In the genomic region with DNA sequence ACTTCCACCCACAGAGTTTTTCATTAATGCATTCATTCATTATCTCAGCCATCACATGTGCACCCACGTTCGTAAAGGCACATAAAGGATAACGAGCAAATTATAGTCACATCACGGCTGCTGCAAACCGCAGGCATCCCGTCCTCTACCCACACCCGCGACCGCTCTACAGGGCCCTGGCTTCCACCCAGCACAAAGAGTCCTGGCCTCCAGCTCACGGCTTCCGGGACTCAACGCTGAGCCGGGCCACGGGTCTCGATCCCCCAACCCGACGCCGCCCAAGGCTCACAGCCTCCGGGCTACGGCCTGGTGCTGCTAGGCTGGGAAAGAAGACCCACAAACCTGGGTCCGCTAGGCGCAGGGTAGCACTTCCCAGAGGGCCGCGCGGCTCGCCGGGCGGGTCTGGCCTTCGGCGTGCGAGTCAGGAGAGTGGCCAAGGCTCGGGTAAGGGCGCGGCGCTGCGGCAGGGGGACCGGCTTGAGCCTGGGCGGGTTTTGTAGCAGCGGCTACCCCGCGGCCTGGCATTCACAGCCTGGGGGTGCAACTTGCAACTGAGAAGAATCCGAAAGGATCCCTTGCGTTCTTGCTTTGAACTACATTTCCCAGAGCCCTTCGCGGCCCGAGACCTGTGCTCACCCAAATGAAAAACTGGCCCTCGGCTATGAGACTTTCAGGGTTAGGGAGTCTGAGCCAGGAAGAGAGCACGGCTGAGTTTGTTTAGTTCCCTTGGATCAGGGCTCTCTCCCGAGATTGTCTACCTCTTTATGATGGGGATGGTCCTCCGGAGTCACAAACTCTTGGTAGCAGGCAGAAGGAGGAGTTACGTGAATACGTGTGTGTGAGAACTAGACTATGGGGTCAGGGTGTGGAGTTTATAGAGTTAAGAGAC, we compare ENCODE assay signal across 8 mouse cellular contexts. TPM values are rescaled to one million over a fixed set of nuclear protein-coding genes. Genes with fewer than 3 reads are reported as not detected.
A peak's percentile ranks its signal among the peaks of the same experiment; 100 is the strongest.
DNase-seq lines count a peak whose midpoint lies in the region; ATAC-seq and TF ChIP-seq lines count a peak whose summit lies in the region.

A gene (minus strand): TSS at position 577 of the 889 bp plus-strand sequence.

- peaks cover 3% of the 10 kb centered on the region; the same call in 1 of the 2 replicates for H3K9me3 ChIP-seq in erythroblast, embryonic 14.5 days (ENCODE audit: control insufficient read depth, low read length)
- H3K9me3 ChIP-seq in heart, embryonic 11.5 days (replicated peaks; ENCODE audit: control insufficient read depth, low read length): no peaks in the 10 kb centered on the region
- H3K9me3 ChIP-seq in kidney, embryonic 16.5 days (ENCODE audit: low read length): no peaks in the 10 kb centered on the region

- H3K4me3 ChIP-seq in C2C12 (ENCODE audit: insufficient read depth, poor library complexity, severe bottlenecking) (peak within 1 kb of the TSS; percentile 37), myocyte (peak within 1 kb of the TSS; percentile 43)
- peak within 1 kb of the TSS; percentile 75 for H3K4me3 ChIP-seq in erythroblast, embryonic 14.5 days (replicated peaks)
- peak within 1 kb of the TSS; percentile 66 for H3K4me3 ChIP-seq in heart, embryonic 11.5 days (ENCODE audit: low read depth, low read length)
- peak within 1 kb of the TSS; percentile 69 for H3K4me3 ChIP-seq in kidney, embryonic 16.5 days (ENCODE audit: low read length)
- peak within 1 kb of the TSS; percentile 84 for H3K4me3 ChIP-seq in liver, adult 2 months (ENCODE audit: insufficient read depth, low read depth, low read length)

- H3K4me1 ChIP-seq in erythroblast, embryonic 14.5 days (ENCODE audit: control insufficient read depth): peaks cover 16% of the 10 kb centered on the region
- H3K4me1 ChIP-seq in heart, embryonic 11.5 days (ENCODE audit: control insufficient read depth, insufficient read depth, low read length): 0 out of 2 replicates have a peak, but pooled peaks cover 2% of the 10 kb centered on the region
- H3K4me1 ChIP-seq in kidney, embryonic 16.5 days (ENCODE audit: insufficient read depth, low read length): peaks cover 8% of the 10 kb centered on the region; the same call in 1 of the 2 replicates
- H3K4me1 ChIP-seq in liver, adult 2 months (ENCODE audit: control insufficient read depth, insufficient read depth, low read length): no peaks in the 10 kb centered on the region

- no peaks in the 10 kb centered on the region for H3K27me3 ChIP-seq in C2C12 (ENCODE audit: control insufficient read depth, insufficient read depth, insufficient read length)
- H3K27me3 ChIP-seq in erythroblast, embryonic 14.5 days (ENCODE audit: control insufficient read depth): no peaks in the 10 kb centered on the region
- no peaks in the 10 kb centered on the region for H3K27me3 ChIP-seq in heart, embryonic 11.5 days (ENCODE audit: control insufficient read depth, insufficient read depth, low read length)
- H3K27me3 ChIP-seq in kidney, embryonic 16.5 days (ENCODE audit: insufficient read depth, low read length): no peaks in the 10 kb centered on the region
- H3K27me3 ChIP-seq in liver, adult 2 months (ENCODE audit: control insufficient read depth, insufficient read depth, low read length): no peaks in the 10 kb centered on the region
- H3K27me3 ChIP-seq in myocyte (ENCODE audit: control insufficient read depth, insufficient read depth, insufficient read length): no peaks in the 10 kb centered on the region
- no peaks in the 10 kb centered on the region for H3K27me3 ChIP-seq in splenic B cell, adult 2 months (ENCODE audit: control insufficient read depth, insufficient read depth, low read length, poor library complexity, severe bottlenecking)

- H3K79me3 ChIP-seq in C2C12 (ENCODE audit: low read depth): no peaks in the 10 kb centered on the region

- H3K79me2 ChIP-seq in C2C12 (ENCODE audit: control insufficient read depth, insufficient read depth) (no peaks in the 10 kb centered on the region), myocyte (ENCODE audit: control insufficient read depth, insufficient read depth) (no peaks in the 10 kb centered on the region)
- H3K79me2 ChIP-seq in liver, adult 2 months (ENCODE audit: control insufficient read depth, insufficient read depth, low read length): no peaks in the 10 kb centered on the region

- H3ac ChIP-seq in C2C12 (ENCODE audit: control insufficient read depth, insufficient read length, low read depth): peak within 1 kb of the TSS; percentile 57
- peak within 1 kb of the TSS; percentile 20 for H3ac ChIP-seq in myocyte (ENCODE audit: control insufficient read depth, insufficient read length)

- peak; percentile 84 for ATAC-seq in heart, embryonic 11.5 days (replicated peaks; ENCODE audit: insufficient number of reproducible peaks, low FRiP score, low TSS enrichment)
- ATAC-seq in kidney, embryonic 16.5 days (ENCODE audit: low FRiP score, low TSS enrichment): peak; percentile 94

- TF ChIP-seq CTCF in C2C12 (IDR thresholded peaks at IDR 0.05; ENCODE audit: control insufficient read depth, insufficient read depth, insufficient read length): no peak
- TF ChIP-seq CTCF in brain, embryonic 14.5 days (IDR thresholded peaks at IDR 0.05; ENCODE audit: borderline replicate concordance, extremely low read depth, insufficient read depth, insufficient read length): no peak
- TF ChIP-seq CTCF in liver, adult 2 months (IDR thresholded peaks at IDR 0.05; ENCODE audit: low read depth, low read length): no peak

- H3K27ac ChIP-seq in heart, embryonic 11.5 days (ENCODE audit: low read depth, low read length): peak within 1 kb of the TSS; percentile 93
- H3K27ac ChIP-seq in kidney, embryonic 16.5 days (ENCODE audit: low read length): peak within 1 kb of the TSS; percentile 96
- peak within 1 kb of the TSS; percentile 85 for H3K27ac ChIP-seq in liver, adult 2 months (replicated peaks; ENCODE audit: insufficient read depth, low read depth, low read length)

- H3K9ac ChIP-seq in heart, embryonic 11.5 days (ENCODE audit: low read depth, low read length): peak within 1 kb of the TSS; percentile 89
- H3K9ac ChIP-seq in kidney, embryonic 16.5 days (replicated peaks; ENCODE audit: low read length): peak within 1 kb of the TSS; percentile 83
- peak within 1 kb of the TSS; percentile 87 for H3K9ac ChIP-seq in liver, adult 2 months (ENCODE audit: low read depth, low read length)

- DNase-seq in brain, embryonic 14.5 days (ENCODE audit: low read depth): peak; percentile 94
- peak; percentile 86 for DNase-seq in liver, adult 2 months (ENCODE audit: extremely low read depth, low read depth, low spot score)
- DNase-seq in splenic B cell, adult 2 months (ENCODE audit: low read depth, low spot score): peak; percentile 69

- 2% methylated on average over 52 of the region's 52 CpGs for WGBS in heart, embryonic 11.5 days (ENCODE audit: insufficient replicate concordance)
- WGBS in kidney, embryonic 16.5 days: under 1% methylated on average over 51 of the region's 52 CpGs
- 1% methylated on average over 52 of the region's 52 CpGs for WGBS in liver, adult 2 months

- H3K36me3 ChIP-seq in C2C12 (ENCODE audit: control insufficient read depth, insufficient read depth): no peaks in the 10 kb centered on the region
- H3K36me3 ChIP-seq in erythroblast, embryonic 14.5 days (ENCODE audit: control insufficient read depth): peaks cover 5% of the 10 kb centered on the region
- no peaks in the 10 kb centered on the region; the same call in 1 of the 2 replicates for H3K36me3 ChIP-seq in heart, embryonic 11.5 days (ENCODE audit: control insufficient read depth, insufficient read depth, low read length)
- H3K36me3 ChIP-seq in kidney, embryonic 16.5 days (ENCODE audit: insufficient read depth, low read length): peaks cover 4% of the 10 kb centered on the region
- 0 out of 2 replicates have a peak, but pooled peaks cover 2% of the 10 kb centered on the region for H3K36me3 ChIP-seq in liver, adult 2 months (ENCODE audit: control insufficient read depth, insufficient read depth, low read length)
- H3K36me3 ChIP-seq in myocyte (ENCODE audit: control insufficient read depth, insufficient read depth): no peaks in the 10 kb centered on the region
- 0 out of 2 replicates have a peak, but pooled peaks cover 3% of the 10 kb centered on the region for H3K36me3 ChIP-seq in splenic B cell, adult 2 months (ENCODE audit: control insufficient read depth, insufficient read depth, low read length, poor library complexity, severe bottlenecking)

- peak; percentile 34; the same call in 1 of the 2 replicates for TF ChIP-seq POLR2A in brain, embryonic 14.5 days (IDR thresholded peaks at IDR 0.05; ENCODE audit: borderline replicate concordance, extremely low read depth, insufficient read depth, insufficient read length, poor library complexity, severe bottlenecking)
- TF ChIP-seq POLR2A in liver, adult 2 months (IDR thresholded peaks at IDR 0.05; ENCODE audit: extremely low read depth, insufficient read depth, low read length): 0 out of 2 replicates have a peak, but pooled peaks have one; percentile 38
- peak; percentile 49 for TF ChIP-seq POLR2A in myocyte (IDR thresholded peaks at IDR 0.05; ENCODE audit: insufficient read length, low read depth)

- H3K4me2 ChIP-seq in heart, embryonic 11.5 days: peak within 1 kb of the TSS; percentile 75
- H3K4me2 ChIP-seq in kidney, embryonic 16.5 days (replicated peaks; ENCODE audit: low read depth, low read length): peak within 1 kb of the TSS; percentile 74
- peak within 1 kb of the TSS; percentile 94 for H3K4me2 ChIP-seq in myocyte (ENCODE audit: low read depth)

TF ChIP-seq in C2C12, 6 proteins besides CTCF, POLR2A, EP300 and RAD21 (continues in another document):
- TF ChIP-seq FOSL1 (IDR thresholded peaks at IDR 0.05; ENCODE audit: insufficient read depth, low read length, poor library complexity, severe bottlenecking): no peak
- TF ChIP-seq MYOG (IDR thresholded peaks at IDR 0.05; ENCODE audit: control insufficient read depth, extremely low read depth, insufficient read length): no peak
- no peak for TF ChIP-seq USF1 (IDR thresholded peaks at IDR 0.05; ENCODE audit: low read depth)
- no peak for TF ChIP-seq CEBPB (IDR thresholded peaks at IDR 0.05; ENCODE audit: low read depth)
- no peak for TF ChIP-seq MAX (IDR thresholded peaks at IDR 0.05)

TF ChIP-seq in myocyte, 11 proteins besides CTCF, POLR2A, EP300 and RAD21 (continues in another document):
- TF ChIP-seq REST (IDR thresholded peaks at IDR 0.05; ENCODE audit: insufficient read depth, insufficient read length): no peak
- peak in 1 of 3 experiments; percentile 10 for TF ChIP-seq MYOD1 (IDR thresholded peaks at IDR 0.05; ENCODE audit: control insufficient read depth in 1 of 3, insufficient read length in 2 of 3, low read depth in 2 of 3)
- no peak for TF ChIP-seq CEBPB (IDR thresholded peaks at IDR 0.05; ENCODE audit: insufficient read depth, poor library complexity, severe bottlenecking)

RNA-seq across cellular contexts. Expression of the gene that starts here (rescaled TPM):
- polyA plus RNA-seq in C2C12 (2012; fragmentation: generic; extraction: Trizol) (1.9 TPM), myocyte (2012; fragmentation: generic; extraction: Trizol) (1.5 TPM)
- 11.0 and 14.3 TPM in 2 replicates for polyA plus RNA-seq in brain, embryonic 14.5 days (2012; rRNA removed)
- polyA plus RNA-seq in erythroblast, embryonic 14.5 days (2012): 0.09 and 0.37 TPM in 2 replicates
- 7.0 and 10.0 TPM in 2 replicates for polyA plus RNA-seq in heart, embryonic 11.5 days (2014; fragmentation: Nextera tagmentation; extraction: Ambion mirVana)
- 11.4 and 14.2 TPM in 2 replicates for polyA plus RNA-seq in kidney, embryonic 16.5 days (2015; fragmentation: Nextera tagmentation; extraction: Ambion mirVana)
- 2.4 and 2.6 TPM in 2 replicates for total RNA-seq in liver, adult 2 months (2014; rRNA removed)
- polyA plus RNA-seq in liver, adult 2 months (2012; rRNA removed): 2.3 and 2.7 TPM in 2 replicates

Comparison
In these comparisons a context has a peak if more than half of its experiments do, and no peak if none do; other contexts are left out.
1. Peak in every context shown above with its lines: DNase-seq, ATAC-seq, H3K4me3 ChIP-seq and H3K27ac ChIP-seq.